Mouse (Mus musculus): ENCODE data around the gene Tnr. TPM values are rescaled to one million over a fixed set of nuclear protein-coding genes. Genes with fewer than 3 reads are reported as not detected.
"Not testable (repeated sequence)": the region's sequence is repeated elsewhere in the genome, so short reads cannot be mapped to it uniquely, and the experiment has no call there.

Tnr gene
- total RNA-seq, 4 experiments from 2014 or later, result 8.6 to 12.9 (median 11.0) TPM

DNA sequence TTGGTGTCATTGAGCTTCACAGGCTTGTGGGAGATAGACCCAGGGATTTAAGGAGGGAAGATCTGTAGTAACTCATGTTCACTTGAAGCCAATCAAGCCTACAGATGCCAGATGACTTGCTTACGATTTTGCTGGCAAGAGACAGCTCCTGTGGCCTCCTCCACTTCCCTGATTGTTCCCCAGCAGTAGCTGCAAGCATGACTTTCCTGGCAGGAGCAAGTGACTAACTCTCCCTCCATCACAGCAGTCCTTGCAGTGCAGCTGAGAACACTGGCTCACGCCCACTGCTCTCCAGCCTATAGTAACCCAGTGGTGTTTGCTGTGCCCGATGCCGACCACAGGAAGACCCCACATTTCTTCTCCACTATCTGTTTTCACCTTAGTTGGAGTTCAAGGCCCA lies 356.3 kb downstream of the Tnr start:
- DNase-seq, result no peak

DNA sequence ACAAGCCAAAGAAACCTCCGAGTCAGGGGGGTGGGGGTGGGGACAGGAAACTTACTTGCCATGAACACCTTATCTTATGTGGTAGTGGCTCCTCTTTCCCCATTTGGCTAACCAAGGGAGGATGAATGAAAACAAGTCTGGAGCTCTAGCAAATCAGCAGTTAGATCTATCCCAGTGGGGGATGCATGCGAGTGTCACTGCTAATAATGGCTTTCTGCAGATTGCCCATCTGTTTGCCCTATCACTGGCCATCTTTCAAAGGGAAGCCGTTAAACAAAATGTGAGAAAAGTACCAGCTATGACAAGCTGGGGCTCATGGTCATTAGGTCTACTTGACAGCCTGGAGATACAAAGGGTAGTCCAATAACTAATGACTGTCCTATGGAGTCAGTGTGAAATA lies 361.9 kb downstream of the Tnr start:
- DNase-seq, result no peak

DNA sequence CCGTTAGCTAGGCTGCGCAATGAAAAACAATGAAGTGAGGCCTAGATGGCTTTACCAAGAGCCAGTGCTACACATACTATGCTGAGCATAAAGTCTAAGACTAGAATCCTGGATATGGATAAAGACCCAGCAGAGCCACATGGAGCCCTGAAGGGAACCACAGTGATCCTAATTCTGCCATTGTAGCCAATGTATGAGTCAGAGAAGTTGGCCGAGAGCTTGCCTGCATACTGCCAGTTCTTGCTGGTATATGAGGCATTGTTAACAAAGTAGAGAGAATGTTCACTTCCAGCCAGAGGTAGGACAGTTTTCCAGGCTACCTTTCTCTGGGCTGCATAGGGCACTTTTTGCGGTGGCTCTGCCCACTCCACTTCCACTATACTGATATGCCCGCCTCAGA lies 365.0 kb downstream of the Tnr start:
- no peak for DNase-seq

DNA sequence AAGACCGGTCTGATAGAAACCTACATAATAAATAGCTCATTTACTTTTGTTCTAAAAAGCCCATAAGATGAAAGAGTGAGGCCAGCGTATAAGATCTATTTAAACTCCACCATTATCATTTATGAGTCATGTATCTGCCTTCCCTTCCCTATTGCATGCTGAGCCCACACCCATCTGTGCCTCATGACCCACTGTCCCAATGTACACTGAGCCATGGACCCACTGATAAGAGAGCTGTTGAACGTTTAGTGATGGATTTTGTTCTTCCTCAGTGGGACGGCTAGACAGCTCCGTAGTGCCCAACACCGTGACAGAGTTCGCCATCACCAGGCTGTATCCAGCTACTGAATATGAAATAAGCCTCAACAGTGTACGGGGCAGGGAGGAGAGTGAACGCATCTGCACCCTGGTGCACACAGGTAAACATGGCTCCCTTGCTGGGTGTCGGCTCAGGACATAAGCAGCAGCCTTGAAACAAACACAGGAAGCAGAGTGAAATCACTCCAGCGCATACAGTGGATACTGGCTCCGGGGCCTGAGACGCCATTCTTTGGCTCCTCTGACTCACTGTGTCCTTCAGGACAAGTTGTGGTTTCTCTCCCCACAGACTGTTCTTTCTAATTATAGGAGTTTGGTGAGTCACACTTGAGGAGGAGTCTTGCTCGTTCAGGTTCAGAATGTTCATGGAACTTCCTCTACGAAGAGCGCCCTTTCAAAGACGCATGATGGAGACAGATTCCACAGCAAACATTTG lies 365.6 kb downstream of the Tnr start:
- DNase-seq, result peak; percentile 44

DNA sequence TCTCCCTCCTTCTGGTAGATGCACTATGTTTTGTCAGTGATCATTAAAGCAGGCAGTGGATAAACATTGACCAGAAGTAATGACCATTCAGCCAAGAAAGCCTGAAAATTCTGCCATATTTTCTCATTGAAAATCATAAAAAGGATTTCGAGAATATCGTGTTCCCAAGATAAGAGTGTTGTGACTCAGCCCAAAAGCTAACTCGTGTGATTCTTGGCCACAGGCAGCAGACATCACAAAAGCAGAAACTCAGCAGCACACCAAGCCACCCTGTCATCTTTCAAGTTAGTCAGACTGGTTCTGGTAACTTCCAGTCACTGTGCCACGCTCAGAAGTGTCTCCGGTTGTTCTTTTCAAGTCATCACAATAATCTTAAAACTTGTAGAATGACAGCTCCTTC lies 367.0 kb downstream of the Tnr start:
- DNase-seq, result no peak

DNA sequence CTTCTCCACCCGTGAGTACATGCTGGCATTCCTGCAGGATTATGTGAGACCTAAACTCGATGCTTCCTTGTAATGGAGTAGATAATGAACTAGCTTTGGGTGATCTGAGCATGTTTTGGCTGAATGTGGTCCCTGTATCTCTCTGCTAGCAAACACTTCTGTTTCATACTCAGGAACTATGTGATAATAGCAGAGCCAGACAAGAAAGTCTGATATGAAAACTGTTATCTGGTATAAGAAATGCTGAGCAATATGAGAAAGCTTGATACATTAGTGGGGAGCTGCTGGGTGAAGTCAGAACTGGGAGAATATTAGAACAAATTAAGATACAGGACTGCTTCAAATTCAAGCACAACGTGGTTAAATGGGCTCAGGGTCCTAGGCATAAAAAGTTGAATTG lies 371.5 kb downstream of the Tnr start:
- no peak for DNase-seq

DNA sequence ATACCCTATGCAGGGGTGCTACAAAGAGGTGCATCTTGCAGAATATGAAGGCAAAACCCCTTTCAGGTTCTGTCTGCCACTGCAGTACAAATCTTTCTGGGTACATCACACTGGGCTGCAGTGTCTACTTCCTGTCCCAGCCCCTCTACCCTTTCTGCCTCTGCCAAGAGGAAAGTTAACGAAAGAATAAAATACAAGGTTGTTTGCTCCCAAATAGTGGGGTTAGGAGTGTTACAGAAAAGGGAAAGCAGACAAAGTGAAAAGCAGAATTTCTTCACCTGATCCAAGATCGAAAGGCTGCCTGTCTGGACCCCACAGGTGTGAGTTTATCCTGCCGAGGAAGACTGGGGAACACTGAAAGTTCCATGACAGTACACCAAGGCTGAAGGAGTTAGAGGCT lies 376.4 kb downstream of the Tnr start:
- no peak for DNase-seq

DNA sequence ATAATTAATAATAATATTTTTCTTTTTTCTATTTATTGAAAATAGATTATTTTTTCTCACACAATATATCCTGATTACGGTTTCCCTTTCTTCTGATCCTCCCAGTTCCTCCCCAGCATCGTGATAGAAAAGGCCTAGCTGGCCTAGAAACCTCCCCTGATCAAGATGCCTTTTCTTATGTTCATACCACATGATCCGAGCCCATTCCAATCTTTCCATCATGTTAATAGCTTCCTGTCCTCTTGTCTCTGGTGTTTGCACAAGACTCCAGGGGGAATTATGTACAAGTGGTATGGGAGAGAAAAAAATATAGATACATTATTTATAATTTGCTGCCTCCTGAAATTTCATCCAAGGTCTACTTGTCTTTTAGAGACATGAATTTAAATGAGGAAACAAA lies 377.1 kb downstream of the Tnr start:
- no peak for DNase-seq

DNA sequence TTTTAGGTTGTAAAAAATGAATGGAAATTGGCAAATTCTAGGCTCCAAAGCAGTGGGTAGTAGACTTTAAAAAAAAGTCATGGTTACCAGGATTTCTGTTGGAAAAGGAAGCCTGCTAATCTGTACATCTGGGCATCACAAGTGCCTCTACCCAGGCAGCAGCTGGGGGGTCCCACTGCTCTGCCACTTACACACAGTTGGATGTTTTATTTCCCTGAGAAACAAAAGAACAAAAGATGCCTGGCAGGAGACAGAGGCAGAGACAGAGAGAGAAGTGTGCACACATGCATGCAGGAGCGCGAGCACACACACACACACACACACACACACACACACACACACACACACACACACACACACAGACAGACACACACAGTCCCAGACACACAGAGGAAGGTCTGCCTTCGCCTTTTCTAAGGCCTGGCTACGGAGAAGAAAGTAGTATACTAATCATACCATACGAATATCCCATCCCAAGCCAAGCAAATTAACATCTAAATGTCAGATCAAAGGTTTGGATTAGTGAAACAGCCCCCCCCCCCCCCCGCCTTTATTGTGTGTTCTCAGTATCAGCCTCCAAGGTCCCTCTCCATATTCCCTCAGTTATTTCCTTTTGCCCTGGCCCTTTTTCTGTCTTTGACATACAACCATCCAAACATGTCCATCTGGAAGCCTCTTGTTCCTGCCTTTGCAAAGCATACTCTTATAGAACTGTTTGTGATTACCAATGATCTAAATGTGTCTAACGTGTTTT lies 378.0 kb downstream of the Tnr start:
- no peak for DNase-seq

DNA sequence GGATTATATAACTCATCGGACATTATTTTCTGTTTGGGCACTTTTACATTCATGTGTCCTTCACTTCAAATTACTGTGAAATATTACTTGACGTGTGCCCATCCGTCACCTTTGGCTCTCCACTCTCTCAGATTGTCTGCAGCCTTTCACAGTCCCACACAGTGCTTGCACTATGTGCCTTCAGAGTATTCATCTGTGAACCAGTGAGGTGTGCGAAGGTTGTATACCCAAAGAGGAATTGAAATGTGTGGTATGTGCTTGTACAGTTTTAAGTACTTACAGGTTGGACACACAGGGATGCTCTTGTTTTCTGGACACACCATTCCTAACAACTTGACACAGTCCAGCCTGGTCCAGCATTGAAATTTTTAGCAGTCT lies 378.5 kb downstream of the Tnr start:
- DNase-seq, result no peak

DNA sequence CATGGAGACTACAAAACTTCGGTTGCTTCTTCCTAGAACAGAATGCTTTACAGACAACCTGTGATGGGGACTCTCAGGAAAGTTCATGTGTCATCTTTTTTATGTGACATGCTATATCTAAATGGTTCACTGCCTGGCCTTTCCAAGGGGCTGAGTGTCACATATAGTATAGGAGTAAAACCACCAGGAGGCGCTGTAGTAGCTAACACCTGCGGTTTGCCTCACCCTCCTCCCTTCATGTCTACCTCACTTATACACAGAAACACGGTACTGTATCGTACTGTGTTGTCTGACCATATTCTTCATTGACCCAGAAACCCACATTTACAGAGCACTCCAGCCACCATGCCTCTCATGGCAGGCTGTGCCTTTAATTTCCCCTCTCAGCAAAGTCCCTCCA lies 387.4 kb downstream of the Tnr start:
- DNase-seq, result no peak

DNA sequence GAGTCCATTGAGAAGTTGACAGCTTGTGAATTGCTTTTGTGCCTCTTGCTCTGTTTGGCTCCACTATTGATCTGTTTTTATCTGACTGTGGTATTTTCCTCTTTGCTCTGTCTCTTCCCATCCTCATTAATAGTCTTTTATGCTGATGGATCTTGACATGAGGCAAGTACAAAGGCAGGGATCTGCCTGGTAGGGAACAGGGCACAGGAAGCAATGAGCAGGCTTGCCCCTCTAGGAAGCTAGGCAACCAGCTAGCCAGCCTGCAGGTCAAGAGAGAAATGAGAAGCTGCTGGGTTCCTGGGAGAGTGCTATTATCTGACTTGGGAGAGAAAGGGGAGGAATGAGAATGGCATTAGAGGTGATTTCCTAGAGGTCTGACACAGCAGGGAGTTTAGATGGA lies 391.2 kb downstream of the Tnr start:
- no peak for DNase-seq

DNA sequence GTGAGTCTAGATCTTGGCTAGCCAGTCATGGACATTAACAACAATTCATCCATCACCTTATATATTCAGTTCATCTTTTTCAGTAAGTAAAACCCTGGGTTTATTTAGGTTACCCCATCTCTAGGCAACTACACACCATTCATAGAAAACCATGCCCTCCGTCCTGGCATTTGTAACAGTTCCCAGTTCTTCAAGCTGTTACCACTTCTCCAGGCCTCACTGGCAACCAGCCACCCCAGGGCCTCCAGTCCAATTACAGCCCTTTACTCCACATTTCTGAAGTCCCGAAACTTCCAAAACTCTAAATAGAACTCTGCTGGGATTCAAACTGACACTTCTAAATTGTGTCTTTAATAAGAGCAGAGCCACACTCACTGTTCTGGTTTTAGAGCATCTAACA lies 397.0 kb downstream of the Tnr start:
- DNase-seq, result no peak

DNA sequence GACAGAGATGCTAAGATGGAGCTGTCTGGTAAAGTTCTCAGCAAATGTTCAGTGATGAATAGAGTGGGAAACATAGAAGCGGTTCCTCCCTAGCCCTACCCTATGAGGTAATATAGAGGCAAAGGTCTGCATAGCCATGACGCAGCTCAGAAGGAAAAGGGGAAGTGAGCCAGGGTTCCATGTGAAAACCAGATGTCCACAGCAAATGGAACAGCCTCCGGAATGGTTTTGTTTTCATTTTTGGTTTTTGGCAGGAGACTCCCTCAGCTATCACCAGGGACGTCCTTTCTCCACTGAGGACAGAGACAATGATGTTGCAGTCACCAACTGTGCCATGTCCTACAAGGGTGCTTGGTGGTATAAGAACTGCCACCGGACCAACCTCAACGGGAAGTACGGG lies 399.4 kb downstream of the Tnr start:
- DNase-seq, result no peak

DNA sequence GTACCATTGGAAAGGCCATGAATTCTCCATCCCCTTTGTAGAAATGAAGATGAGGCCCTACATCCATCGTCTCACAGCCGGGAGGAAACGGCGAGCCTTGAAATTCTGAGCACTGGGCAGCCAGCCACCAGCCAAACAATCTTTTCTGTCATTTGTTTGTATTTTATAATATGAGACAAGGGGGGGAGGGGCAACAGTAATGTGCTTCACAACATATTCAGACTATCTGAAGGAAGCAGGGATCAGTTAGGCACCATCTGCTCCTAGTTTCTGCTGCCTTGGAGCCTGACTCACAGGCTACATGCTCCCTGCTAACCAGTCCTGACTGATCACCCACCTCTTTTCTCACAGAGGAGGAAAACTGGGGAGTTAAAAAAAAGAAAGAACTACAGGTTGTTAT lies 400.5 kb downstream of the Tnr start:
- DNase-seq, result no peak

DNA sequence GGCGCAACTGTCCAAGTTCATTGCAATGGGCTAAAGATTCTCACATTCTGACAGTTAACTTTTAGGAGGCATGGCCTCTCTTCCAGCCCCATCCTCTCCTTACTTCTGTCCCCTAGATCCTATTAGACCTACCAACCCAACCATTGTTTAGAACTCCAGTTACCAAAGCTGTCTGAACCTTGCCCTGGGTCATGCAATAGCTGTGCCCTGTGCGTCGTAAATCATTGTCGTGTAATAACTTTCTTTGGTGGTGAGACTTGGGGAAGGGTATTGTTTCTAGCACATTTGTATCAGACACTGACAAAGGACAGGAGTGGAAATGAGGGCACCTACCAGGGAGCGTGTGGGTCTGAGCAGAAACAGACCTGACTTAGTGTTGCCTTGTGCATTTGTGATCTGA lies 401.1 kb downstream of the Tnr start:
- no peak for DNase-seq

DNA sequence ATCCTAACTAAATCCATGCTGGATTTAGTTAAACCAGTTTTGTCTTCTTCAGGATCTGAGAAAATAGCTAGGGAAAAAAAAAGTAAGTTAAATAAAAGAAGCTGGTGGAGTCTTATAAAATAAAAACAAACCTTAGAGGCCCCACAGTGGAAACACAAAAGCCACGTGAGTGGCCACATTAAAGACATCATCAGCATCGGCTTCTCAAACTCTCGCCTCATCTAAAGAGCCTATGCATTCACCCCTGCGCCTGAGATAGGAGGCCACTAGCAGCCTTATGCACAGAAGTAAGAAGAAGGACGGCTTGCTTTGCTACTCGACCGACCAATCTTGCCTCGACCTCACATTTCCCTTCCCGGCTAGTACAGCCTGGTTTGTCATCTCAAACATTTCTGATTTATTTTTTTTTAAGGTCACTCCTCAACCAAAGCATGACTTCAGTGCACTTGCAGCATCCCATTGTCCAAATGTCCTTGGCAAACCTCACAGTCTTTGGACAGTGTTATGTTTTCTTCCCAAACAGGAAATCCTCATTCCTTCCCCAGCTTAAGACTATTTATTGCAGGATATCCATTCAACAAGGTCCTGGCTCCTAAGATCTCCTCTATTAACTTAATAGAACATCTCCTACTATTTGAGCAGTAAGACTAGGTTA lies 405.2 kb downstream of the Tnr start:
- DNase-seq, result peak; percentile 47

DNA sequence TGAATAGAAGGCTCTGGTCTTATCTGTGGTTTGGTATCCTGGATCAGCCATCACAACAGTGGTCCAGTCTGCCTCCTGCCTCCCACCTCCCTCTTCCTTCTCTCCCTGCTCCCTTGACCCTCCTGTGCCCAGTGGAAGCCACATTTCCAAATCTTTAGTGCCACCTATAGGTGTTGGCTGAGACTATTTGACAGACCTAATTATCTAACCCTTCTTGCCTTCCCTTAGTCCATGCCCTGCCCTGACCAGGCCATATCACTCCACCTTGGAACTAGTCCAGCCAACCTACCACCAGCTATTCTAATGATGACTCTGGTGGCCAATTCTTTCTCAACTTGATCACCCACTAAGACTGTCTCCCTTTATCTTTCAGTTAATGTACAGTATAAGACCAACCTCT lies 408.5 kb downstream of the Tnr start:
- DNase-seq, result no peak

DNA sequence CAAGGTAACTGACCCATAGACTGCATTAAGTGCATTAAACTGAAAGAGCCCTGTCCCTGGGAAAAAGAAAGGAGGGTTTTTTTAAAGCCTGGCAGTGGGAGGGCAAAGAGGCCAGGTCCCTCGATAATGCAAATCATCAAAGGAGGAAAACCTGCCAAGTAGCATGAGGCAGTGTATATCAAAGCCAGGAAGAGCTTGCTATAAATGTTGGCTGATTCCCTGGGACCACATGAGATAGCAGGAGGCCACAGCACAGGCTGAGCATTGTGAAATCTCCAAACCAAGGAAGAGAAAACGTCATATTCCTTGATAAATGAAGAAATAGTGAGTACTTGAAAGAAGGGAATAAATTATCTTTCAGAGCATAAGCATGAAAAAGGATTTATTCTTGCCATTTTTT lies 409.0 kb downstream of the Tnr start:
- DNase-seq, result no peak

DNA sequence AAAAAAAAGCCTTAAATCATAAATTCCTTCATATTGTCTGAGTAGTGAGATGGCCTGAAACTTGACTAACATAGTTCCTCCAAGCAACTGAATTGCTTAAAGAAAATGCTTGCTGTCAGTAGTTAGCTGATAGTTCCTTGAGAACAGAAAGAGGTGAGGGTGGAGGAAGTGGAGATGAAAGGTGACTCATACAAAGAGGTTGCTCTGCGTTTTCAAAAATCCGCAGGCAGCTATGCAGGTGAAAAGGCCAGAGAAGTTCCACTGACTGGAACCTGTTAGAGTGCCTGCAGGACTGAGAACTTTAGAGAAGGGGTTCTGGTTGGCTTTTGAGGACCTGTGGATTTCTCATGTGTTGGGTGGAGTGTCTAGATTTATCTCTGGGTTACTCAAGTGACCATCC lies 414.9 kb downstream of the Tnr start:
- no peak for DNase-seq

DNA sequence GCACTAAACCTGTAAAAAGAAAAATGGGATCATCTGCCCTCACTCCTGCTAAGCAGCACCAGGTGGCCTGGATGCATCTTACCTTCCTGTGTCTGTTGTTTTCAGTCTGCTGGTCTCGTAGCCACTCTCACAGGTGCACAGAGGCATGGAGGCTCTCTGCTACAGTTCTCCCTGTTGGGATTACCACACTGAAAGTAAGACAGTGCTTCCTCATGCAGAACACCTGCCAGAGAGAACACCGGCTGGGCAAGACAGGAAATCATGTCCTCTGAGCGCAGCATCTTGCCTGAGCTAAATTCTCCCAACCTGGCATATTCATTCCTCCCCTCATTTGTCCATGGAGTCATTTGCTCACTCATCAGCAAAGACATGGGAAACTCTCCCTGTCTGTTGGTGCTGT lies 415.8 kb downstream of the Tnr start:
- no peak for DNase-seq

DNA sequence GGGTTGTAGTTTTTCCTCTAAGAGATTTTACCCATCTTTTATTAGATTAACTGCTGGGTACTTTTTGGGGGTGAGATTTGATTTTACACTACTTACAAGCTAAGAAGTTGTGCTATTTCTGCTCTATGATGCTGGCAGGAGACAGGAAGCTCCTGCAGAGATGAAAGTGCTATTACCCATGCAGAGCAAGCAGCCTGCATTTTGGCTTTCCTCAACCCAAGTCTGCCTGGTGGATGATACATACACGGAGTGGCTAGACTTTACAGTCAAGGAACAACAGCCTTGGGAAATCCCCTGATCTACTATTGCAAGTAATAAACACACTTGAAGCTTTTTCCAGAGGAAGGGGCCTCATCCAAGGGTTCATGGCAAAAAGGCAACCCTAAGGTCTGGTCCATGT lies 430.0 kb downstream of the Tnr start:
- DNase-seq, result no peak

DNA sequence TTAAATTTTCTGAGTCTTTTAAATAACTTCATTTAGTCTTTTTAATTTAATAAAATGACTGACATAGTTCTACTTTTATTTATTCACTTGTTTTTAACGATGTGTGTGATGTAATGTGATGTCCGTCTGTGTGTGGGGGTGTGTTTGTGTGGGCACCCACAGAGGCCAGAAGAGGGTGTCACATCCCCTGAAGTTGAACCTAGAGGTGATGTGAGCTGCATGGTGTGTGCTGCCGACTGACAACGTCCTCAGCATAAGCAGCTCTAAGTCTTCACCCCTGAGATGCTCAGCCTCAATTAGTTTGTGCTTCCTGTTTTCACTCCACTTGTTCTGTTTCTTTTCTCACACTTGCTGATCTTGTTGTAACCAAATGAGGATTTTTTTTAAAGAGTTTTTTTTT lies 439.8 kb downstream of the Tnr start:
- DNase-seq, result no peak

DNA sequence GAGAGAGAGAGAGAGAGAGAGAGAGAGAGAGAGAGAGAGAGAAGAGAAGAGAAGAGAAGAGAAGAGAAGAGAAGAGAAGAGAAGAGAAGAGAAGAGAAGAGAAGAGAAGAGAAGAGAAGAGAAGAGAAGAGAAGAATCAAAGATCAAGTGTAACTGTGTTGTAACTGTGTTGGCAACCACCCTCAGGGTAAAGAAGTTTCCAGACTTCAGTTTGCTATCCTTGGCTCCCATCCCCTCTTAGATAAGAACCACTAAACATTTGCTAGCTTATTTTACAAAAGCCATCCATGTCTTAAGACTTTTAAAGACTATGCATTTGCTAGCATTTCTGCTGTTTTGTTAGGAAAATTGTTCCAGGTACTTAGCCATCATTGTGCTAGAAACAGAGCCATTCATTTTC lies 442.7 kb downstream of the Tnr start:
- not testable (repeated sequence) for DNase-seq

Data from adrenal gland, adult 8-10 months (tissue).